Mouse (Mus musculus) retina, adult 2 months (tissue): ENCODE measurements around the gene Dohh.
A peak's percentile ranks its signal among the peaks of the same experiment; 100 is the strongest.

Source experiments
- DNase-seq: peaks from one replicate; pipeline ENCODE4 v3.0.0-alpha.2; 2012; ENCODE audit warnings: low read depth, low spot score

The Dohh gene

DNA sequence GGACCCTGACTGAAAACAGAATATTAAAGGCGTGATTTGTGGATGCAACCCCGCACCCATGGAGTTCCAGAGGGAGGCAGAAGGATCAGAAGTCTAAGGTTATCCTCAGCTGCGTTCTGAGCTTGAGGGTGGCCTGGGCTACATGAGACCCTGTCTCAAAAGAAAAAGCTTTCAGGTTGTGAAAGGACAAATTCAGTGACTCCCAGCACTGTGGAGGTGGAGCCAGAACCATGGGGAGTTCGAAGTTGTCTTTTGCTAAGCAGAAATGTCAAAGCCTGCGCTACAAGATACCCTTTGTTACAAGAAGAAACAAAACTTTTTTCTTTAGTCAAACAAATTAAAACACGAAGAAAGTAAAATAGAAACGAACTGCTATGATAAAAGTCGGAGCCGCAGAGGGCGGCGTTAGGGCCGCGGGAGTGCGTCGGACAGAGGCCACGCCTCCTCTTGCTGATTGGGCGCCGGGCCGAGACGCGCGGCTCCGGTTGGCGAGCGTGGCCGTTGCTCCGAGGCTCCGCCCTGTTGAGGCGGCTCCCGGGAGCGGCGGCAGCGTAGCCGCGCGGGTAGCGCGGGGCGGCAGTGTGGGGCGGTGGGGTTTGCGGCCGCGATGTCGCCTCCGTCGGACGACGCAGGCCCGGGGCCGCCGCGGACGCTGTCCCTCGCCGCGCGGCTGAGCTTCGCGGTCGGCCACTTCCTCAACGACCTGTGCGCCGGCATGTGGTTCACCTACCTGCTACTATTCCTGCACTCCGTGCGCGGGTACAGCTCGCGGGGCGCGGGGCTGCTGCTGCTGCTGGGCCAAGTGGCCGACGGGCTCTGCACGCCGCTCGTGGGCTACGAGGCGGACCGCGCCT is 27.0 kb upstream of the Dohh start, which contains the start of gene Mfsd12:
Gene Mfsd12, plus strand, starts transcription at position 501 of the 854 bp plus-strand sequence.
- DNase-seq: peak; percentile 62

DNA sequence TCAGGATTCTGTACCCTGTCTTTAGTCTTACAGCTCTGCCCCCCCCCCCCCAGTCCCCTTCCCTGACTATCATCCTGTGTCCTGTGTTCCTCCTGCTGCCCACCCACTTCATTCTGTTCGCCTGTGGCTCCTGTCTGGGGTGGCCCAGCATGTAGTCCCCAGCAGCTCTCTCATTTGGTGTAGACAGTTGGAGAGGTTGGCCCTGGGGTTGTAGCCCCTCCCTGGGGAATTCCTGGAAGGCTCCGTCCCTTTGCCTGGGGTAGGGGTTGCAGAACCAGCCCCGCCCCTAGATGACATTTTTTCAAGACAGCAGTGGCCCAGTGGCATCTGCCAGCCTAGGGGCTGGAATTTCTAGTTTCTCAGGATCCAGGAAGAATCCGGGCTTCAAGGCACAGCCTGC is 26.0 kb upstream of the Dohh start:
- no peak for DNase-seq

DNA sequence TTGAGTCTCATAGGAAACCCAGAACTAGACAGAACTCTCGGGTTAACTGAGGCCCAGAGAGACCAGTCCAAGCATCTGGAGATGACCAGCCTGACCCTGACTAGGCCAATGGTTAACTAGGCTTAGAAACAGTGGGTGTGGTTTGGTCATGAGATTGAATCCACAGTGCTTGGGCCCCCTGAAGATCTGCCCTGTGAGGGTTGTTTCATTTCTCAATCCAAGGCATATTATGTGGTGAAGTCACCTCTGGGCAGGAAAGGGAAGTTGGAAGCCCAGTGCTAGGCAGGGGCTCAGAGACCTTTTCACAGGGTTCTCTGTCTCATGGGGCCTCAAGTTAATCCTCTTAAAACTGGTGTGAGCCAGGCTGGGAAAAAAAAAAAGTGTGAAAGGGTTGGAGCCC is 25.4 kb upstream of the Dohh start:
- DNase-seq: no peak

DNA sequence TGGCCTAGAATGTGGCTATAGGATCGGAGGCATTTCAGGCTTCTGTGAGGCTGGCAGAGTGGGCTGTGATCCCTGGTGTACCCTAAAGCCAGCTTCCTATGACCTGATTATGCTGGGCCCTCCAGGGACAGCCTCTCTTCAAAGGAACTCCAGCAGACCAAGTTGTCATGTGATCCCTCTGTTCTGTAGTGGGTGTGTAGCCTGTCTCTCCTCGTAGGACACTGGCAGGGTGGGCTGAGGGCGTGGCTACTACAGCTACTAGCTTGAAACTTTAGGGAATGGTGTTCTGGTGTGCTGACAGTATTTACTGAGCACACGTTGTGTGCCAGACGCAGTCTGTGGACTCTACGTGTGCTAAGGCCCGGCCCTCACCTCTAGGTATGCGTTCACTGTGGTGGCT is 23.5 kb upstream of the Dohh start:
- no peak for DNase-seq

DNA sequence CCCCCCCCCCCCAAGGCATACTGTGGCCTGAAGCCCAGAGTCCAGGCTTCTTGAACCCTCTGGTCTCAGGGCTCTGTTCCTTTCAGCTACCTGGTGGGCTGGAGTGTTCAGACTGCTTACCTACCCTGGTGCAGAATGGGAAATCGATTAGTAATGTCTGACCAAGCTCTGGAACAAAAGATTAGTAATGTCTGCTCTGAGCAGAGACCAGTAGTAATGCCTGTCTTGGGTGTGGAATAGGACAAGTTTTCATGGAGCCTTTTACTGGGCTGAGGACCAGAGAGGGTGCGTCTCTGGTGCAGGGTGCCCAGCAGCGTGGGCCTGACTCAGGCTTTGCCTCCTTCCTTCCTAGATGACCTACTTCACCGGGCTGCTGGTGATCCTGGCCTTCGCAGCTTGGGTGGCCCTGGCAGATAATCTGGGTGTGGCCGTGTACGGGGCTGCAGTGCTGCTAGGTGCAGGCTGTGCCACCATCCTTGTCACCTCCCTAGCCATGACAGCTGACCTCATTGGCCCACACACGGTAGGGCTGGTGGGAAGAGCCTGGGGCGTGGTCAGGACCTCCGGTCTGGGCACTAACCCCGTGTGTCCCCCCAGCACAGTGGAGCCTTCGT is 21.8 kb upstream of the Dohh start:
- DNase-seq: no peak

DNA sequence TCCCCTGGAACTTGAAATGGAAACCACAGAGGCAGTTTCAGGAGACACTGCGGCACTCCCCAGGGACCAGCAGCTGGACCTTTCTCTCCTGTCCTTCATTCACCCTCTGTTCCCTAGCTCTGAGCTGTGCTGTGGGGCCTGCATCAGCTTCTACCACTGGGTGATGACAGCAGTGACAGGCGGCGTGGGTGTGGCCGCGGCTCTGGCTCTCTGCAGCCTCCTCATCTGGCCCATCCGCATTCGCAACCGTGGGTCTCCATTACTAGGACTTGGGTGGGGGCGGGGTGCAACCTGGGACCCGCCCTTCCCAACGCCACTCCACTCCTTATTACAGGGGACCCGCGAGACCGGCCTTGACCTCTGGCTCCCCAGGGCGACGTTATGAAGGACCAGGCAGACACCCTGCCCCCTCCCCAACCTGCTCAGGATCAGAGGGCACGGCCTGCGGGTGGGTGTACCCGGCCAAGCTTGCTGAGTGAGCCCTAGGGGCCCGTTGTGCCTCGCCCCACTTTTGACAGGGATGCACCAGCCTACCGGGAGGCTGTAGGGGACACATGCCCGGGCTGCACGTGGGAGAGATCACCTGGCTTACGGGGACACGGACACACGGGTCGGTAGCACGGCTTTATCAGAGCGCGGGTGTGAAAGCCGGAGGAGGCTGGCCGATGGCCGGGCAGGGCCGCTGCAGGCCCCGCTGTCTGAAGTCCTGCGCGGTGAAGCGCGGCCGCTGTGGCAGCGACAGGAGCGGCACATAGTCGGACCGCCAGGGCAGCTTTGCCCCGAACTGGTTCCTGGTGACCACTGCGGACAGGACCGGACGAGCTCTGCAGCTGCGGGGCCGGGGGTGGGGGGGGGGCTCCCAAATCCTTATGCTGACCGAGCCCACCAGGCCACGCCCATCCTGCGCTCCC is 20.5 kb upstream of the Dohh start:
- no peak for DNase-seq

DNA sequence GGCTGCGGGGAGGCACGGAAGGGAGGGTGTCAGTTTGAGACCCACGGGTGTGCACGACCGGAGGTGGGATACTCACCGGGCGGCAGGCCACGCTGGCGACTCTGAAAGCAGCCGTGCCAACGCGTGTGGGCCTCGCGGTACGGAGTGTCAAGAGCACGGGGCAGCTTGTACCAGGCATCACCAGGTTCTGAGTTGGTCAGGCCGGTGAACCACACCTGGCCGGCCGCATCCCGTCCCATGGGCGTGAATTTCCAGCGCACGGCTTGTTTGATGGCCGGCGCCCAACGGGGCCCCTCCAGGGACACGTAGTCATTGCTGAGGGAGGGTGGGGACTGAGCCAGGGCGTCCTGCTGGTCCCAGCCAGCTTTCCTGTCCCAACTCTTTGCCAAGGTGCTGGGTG is 19.6 kb upstream of the Dohh start:
- DNase-seq: no peak

DNA sequence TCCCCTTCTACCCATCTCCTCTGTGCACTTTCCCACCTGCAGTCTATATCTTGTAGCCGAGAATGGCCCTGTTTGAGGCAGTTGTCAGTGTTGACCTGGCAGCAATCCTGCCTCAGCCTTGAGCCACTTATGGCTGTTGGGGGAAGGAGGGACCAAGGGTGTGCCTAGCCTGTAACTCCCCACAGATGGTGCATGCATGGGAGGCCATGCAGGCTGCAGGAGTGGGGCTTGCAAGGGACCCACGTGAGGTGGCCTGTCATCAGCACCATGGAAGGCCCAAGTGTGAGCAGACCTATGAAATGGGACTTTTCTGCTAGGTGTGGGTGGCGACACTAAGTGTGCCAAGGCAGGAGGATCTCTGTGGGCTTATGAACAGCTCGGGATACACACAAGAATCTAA is 19.2 kb upstream of the Dohh start:
- no peak for DNase-seq

DNA sequence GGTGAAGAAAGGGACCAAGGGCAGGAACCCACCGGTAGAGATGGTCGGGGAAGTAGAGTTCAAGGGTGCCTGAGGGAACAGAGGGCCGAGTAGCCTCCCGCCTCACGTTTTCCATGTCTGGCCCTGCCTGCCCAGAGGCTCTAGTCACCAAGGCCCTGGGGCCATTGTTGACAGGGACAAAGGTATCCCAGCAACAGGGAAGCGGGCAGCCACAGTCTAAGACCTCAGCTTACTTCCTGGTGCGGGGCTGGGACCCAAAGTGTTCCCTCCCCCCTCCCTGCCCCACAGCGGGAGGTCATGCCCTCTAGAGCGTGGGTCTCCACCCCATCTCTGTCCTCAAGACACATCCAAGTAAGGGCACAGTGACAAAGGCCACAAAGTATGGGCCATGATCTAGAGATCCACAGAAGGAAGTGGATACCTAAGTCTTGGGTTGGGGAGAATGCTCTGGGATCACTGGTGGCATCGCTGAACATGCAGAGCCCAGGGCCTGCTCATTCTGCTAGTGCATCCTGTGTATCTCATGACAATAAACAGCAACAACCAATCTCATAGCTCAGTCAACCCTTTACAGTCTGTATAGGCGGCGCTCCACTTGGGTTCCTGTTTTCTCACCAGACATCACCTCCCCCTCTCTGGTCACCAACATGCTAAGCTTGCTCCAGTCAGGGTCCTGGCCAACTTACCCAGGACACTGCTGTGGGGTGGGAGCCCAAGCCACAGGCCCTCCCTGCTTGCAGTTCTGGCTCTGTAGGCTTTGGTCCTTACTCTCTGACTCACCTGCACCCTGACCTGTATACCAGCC is 18.4 kb upstream of the Dohh start, which contains the start of gene 4930404N11Rik:
Gene 4930404N11Rik, minus strand, starts transcription at position 145 of the 805 bp plus-strand sequence.
- DNase-seq: no peak

DNA sequence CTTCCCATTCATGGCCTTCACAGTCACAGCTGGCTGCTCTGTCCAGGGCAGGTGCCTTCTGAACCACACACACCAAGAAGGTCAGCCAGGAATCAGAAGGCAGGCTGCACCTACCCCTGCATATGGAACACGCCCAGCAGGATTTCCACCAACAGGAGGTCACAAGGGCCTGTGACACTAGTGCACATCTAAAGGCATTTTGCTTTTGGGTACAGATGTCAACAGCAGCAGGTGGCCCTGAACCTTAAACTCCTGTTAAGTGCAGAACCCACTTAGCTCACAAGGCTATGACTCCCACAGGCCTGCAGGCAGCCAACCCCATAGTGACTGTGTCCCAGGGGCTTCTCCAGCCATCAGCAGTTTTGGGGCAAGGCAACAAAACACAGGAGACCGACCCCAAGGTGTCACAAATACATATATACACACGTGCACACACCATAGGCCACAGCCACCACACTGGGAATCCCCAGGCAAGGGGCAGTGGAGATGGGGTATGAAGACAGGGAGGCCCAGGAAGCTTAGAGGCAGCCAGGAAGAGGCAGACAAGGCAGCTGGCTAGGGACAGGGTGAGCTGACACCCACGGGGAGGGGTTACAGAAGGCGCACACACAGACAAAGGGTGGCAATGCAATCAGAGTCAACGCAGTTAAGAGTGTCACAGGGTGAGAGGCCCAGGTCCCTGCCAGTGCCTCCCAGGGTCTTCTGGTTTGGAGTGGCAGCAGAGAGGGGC is 17.6 kb upstream of the Dohh start:
- no peak for DNase-seq

DNA sequence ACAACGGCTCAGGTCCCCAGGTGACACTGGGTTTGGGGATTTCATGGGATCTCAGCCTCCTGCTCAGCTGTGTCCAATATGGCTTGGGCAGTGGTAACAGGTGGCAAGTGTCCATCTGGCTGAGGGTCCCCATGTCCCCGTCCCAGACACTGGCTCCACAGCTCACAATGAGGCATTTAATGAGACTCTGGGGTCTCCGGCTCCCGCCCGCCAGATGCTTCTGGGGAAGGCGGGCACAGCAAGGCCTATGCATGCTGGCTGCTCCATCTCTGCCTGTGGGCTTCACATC is 17.1 kb upstream of the Dohh start:
- no peak for DNase-seq

DNA sequence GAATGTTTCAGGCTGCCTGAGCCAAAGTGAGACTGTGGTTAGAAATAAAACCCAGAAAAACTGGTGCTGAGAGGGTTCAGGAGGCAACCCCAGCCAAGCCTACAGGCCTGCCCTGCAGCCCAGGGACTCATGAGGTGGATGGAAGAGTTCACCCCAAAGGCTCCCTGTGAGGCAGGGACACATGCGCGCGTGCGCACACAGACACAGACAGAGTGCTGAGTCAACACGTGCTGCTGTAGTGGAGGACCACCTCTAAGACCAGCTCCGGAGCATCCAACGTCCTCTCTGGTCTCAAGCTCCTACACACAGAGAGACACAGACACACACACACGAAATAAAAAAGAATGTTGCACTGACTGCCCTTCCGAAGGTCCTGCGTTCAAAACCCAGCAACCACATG is 8.9 kb upstream of the Dohh start:
- DNase-seq: no peak

DNA sequence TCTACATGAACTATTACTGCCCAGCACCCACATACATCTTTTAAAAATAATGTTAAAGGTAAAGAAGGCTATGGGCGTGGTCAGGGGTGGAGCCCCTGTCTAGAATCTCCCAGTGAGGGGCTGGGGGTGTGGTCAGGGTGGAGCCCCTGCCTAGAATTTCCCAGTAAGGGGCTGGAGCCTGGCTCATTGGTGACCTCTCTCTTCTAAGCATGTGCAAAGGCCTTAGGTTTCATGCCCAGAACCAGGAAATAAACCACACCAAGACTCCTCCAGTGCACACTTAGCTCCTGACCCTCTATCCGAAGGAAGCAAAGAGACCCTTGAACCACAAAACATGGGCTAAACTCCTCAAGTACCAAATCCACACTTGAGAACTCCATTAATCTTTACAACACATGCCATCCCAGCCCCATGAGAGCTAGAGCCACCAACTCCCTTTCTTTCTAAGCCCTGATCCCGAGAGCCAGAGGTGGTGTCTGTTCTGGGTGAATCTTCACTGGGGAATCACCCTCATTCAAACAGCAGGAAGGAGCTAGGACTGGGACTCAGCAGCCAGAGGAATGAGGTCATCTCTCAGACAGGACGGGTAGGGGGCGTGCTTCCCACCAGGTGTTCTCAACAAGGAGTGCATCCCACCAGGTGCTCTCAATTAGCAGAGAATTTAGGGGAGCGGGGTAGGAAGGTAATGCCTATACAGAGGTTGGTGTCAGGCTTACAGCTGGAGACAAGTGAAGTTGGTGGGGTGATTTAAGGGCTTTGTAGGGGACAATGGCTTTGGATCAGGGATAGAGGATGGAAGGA is 7.5 kb upstream of the Dohh start:
- DNase-seq: no peak

DNA sequence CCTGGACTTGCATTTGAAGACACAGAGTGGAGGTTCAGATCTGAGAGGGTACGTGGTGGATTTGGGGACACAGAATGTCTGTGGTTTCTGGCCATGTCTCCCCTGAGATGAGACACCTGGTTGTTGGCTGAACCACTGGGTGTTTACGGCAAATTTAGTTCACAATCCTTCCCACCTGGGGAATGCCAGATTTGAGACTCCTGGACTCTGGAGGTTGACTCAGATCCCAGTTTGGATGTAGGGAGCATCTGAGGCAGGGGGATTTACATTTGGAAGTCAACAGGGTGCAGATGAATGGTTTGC is 6.9 kb upstream of the Dohh start:
- no peak for DNase-seq

DNA sequence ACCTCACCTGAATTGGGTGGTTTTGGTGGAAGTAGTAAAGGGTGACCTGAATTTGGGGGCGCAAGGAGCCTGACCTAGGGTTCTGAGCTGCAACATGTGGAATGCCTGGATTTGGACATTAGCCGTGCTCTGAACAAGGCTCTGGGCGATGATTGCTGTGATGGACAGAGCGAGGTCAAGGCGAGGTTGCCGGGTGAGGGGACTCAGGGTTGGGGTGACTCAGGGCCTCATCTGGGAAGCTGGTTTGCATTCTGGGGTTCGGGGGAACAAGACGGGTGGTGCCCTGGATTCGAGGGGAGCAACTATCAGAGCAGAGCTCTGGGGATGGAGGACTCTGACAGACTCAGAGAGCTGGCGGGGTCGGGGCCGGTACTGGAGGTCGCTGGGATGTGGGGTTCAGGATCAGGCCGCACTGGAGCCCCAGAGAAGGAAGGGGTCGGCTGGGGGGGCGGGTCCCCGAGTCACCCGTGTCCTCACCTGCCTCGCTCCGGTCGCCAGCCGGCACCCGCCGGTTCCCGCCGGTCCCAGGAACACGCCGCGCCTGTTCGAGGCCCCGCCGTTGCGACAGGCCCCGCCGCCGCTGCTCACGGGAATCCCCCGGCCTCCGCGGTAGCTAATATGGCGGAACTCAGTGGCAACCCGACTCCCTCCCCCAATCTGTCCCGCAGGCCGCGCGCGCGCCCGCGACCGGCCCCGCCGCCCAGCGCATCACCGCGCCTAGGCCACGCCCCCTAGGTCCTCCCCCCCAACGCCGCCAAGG is 6.3 kb upstream of the Dohh start, which contains the start of gene Fzr1:
Gene Fzr1, minus strand, starts transcription at position 724 of the 760 bp plus-strand sequence.
- no peak for DNase-seq

DNA sequence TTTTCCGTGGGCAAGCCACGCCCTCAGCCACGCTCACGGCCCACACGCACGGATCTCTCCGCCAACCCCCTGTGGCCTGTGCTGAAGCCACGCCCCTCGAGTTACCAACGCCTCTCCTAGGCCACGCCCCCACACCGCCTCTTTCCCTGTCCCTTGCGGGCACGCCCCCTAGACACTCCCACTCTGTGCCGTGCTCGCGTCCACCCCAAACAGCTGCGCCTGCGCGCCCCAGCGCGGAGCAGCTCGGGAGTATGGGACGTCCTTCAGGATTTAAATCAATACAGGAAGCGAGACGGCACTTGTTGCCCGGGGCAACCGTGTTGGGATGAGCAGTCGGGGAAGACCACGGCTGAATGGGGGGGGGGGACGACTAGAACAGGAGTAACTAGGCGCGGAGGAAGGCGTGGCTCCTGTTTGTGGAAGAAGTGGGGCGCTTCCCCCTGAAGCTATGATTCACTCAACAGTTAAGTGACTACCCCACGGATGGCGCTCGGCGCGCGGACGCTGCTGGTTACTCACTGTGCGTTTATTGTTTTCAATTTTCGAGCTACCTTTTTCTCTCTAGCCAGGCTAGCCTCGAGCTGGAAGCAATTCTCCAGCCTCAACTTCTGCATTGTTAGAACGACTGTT is 5.6 kb upstream of the Dohh start:
- peak; percentile 100 for DNase-seq

DNA sequence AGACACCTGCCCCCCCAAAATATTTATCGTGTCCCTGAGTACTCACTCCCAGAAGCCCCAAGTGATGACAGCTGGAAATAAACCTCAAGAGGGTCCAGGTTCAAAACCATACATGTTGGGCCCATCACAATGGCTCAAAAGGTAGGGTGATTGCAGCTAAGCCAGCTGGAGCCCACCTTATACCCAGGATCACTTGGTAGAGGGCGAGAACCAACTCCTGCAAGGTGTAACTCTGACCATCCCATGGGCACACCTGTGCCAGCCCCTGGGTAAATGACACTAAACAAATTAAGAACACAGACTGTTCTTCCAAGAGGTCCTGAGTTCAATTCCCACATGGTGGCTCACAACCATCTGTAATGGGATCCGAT is 5.1 kb upstream of the Dohh start:
- DNase-seq: no peak

DNA sequence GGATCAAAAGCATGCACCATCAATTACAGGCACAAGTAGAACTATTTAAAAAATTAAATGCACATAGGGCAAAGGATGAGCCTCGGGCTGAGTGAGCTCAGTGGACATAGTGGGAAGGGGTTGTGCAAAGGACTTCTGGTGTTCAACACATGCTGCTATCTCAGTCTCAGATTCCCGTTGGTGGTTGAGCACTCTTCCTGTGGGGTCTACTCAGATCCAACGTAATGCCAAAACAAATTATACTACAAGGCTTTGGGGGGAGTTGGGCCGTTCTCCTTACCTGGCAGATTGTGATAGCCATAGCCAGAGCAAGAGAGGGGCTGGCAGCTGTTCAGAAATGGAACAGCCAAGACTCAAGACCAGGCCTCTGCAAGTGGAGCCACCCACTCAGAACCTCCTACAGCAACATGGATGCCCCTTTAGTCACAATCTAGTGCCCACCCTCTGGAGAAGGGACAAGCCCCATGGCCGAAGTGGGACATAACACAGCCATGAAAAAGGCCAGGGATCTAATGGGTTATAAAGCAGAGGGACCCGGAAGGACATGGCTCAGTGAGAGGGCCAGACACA is 4.3 kb upstream of the Dohh start:
- no peak for DNase-seq

DNA sequence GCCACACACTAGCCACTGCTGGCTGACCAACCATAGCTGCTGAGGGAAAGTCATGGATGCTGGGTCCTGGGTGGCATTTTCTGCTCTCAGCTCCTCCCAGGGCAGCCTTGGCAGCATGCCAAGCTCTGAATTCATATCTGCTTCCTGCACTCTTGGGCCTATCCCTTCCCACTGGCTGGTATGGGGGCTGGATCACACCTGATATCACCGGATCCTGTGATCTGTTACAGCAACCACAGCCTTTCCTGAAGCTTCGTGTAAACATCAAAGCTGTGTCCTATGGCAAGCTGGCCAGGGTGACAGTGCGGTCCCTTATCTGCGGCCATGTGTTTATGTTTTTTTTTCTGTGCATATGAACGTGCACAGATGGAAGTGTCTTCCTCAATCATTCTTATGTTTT is 2.2 kb upstream of the Dohh start:
- DNase-seq: no peak
